Mouse (Mus musculus) CH12.LX (cell line): Measurements from ENCODE around the gene Ston2. TPM values are rescaled to one million over a fixed set of nuclear protein-coding genes. Genes with fewer than 3 reads are reported as not detected.

ENCODE experiments used
- DNase-seq: peaks from one replicate; pipeline ENCODE4 v3.0.0-alpha.2; 2013; ENCODE audit errors: extremely low read depth
- H3K27ac ChIP-seq: 2 replicates; pipeline ENCODE4 v1.5.1; 2012; ENCODE audit warnings: low read depth, mild to moderate bottlenecking, control low read depth, moderate library complexity; ENCODE audit not compliant: insufficient read depth
- H3K27me3 ChIP-seq: replicated peaks from 2 replicates; pipeline ENCODE3; 2012; ENCODE audit warnings: inconsistent platforms
- H3K36me3 ChIP-seq, 2 experiments: replicated peaks in 1 of 2; 2 replicates each; pipeline versions ENCODE3 to v1.6.1; 2012; ENCODE audit warnings: inconsistent platforms in 1 of 2, low read length in 1 of 2, mild to moderate bottlenecking in 1 of 2, mixed read lengths in 1 of 2, moderate library complexity in 1 of 2; ENCODE audit not compliant: control insufficient read depth in 1 of 2, insufficient read depth in 1 of 2
- H3K4me1 ChIP-seq, 2 experiments: 2 replicates each; pipeline ENCODE4 v1.6.1; 2012; ENCODE audit warnings: inconsistent platforms in 1 of 2, moderate library complexity in 1 of 2; ENCODE audit not compliant: insufficient read depth in 2 of 2, control insufficient read depth in 1 of 2
- H3K4me2 ChIP-seq: 2 replicates; pipeline ENCODE4 v1.6.1; 2012; ENCODE audit warnings: low read depth, mild to moderate bottlenecking, control low read depth; ENCODE audit not compliant: poor library complexity, insufficient read depth, severe bottlenecking
- H3K4me3 ChIP-seq, 3 experiments: fragments of 150-350 bp in 1 of 3; sonication (generic) in 1 of 3; replicated peaks in 1 of 3; 2 replicates each; pipeline versions ENCODE3 to v1.5.1; 2011 to 2012; ENCODE audit warnings: low read depth in 2 of 3, low read length in 2 of 3, mild to moderate bottlenecking in 2 of 3, moderate library complexity in 2 of 3, control low read depth in 1 of 3, improper control_type of control experiment in 1 of 3, inconsistent platforms in 1 of 3, mixed read lengths in 1 of 3; ENCODE audit not compliant: poor library complexity in 1 of 3
- H3K79me2 ChIP-seq: replicated peaks from 2 replicates; pipeline ENCODE4 v1.6.1; 2012; ENCODE audit warnings: mild to moderate bottlenecking, moderate library complexity; ENCODE audit not compliant: control insufficient read depth, poor library complexity, insufficient read depth, severe bottlenecking; ENCODE audit errors: extremely low read depth
- H3K9ac ChIP-seq: 2 replicates; pipeline ENCODE4 v1.6.1; 2012; ENCODE audit warnings: low read depth, mild to moderate bottlenecking, control low read depth, moderate library complexity; ENCODE audit not compliant: insufficient read depth
- H3K9me3 ChIP-seq: replicated peaks from 2 replicates; pipeline ENCODE3; 2012; ENCODE audit warnings: low read length, inconsistent platforms, mixed read lengths
- CHD1 ChIP-seq: IDR thresholded peaks from 2 replicates; pipeline ENCODE4 v1.6.1; 2012; ENCODE audit warnings: low read depth, low read length, improper control_type of control experiment, inconsistent platforms
- CHD2 ChIP-seq: IDR thresholded peaks from 2 replicates; pipeline ENCODE4 v1.6.1; 2011; ENCODE audit warnings: low read length, improper control_type of control experiment
- E2F4 ChIP-seq: IDR thresholded peaks from 2 replicates; pipeline ENCODE4 v1.6.1; 2011; ENCODE audit warnings: low read depth, low read length, improper control_type of control experiment; ENCODE audit not compliant: insufficient replicate concordance
- ELF1 ChIP-seq: IDR thresholded peaks from 2 replicates; pipeline ENCODE4 v1.6.1; 2014; ENCODE audit warnings: low read depth, mild to moderate bottlenecking, inconsistent platforms, low read length, improper control_type of control experiment
- EP300 ChIP-seq: IDR thresholded peaks from 2 replicates; pipeline ENCODE4 v1.6.1; 2011; ENCODE audit warnings: low read length, improper control_type of control experiment
- ETS1 ChIP-seq: conservative IDR thresholded peaks from 2 replicates; pipeline ENCODE4 v1.6.1; 2012; ENCODE audit warnings: low read depth, mild to moderate bottlenecking, inconsistent platforms, low read length, improper control_type of control experiment, moderate library complexity
- GABPA ChIP-seq: IDR thresholded peaks from 2 replicates; pipeline ENCODE4 v1.6.1; 2012; ENCODE audit warnings: low read depth, low read length, improper control_type of control experiment, inconsistent platforms; ENCODE audit not compliant: insufficient replicate concordance
- HCFC1 ChIP-seq: IDR thresholded peaks from 2 replicates; pipeline ENCODE4 v1.6.1; 2012; ENCODE audit warnings: low read depth, mild to moderate bottlenecking, inconsistent platforms, low read length, improper control_type of control experiment
- JUND ChIP-seq: conservative IDR thresholded peaks from 2 replicates; pipeline ENCODE4 v1.6.1; 2011; ENCODE audit warnings: low read depth, low read length, improper control_type of control experiment
- KAT2A ChIP-seq: IDR thresholded peaks from 2 replicates; pipeline ENCODE4 v1.6.1; 2012; ENCODE audit warnings: low read length, improper control_type of control experiment, inconsistent platforms; ENCODE audit not compliant: insufficient replicate concordance
- MAFK ChIP-seq: IDR thresholded peaks from 2 replicates; pipeline ENCODE4 v1.6.1; 2011; ENCODE audit warnings: low read length, improper control_type of control experiment; ENCODE audit not compliant: insufficient replicate concordance
- MAX ChIP-seq: IDR thresholded peaks from 2 replicates; pipeline ENCODE4 v1.6.1; 2011; ENCODE audit warnings: low read length, improper control_type of control experiment
- MYC ChIP-seq: IDR thresholded peaks from 2 replicates; pipeline ENCODE4 v1.6.1; 2011; ENCODE audit warnings: low read depth, mild to moderate bottlenecking, improper control_type of control experiment, low read length
- NELFE ChIP-seq: IDR thresholded peaks from 2 replicates; pipeline ENCODE4 v1.6.1; 2011; ENCODE audit warnings: low read depth, low read length, improper control_type of control experiment
- PAX5 ChIP-seq: IDR thresholded peaks from 2 replicates; pipeline ENCODE4 v1.6.1; 2012; ENCODE audit warnings: low read length, inconsistent platforms, mixed read lengths
- POLR2AphosphoS2 ChIP-seq: IDR thresholded peaks from 2 replicates; pipeline ENCODE4 v1.6.1; 2011; ENCODE audit warnings: low read depth, low read length, improper control_type of control experiment
- RAD21 ChIP-seq: IDR thresholded peaks from 2 replicates; pipeline ENCODE4 v1.6.1; 2011; ENCODE audit warnings: low read depth, mild to moderate bottlenecking, low read length, improper control_type of control experiment, moderate library complexity
- TBP ChIP-seq: conservative IDR thresholded peaks from 2 replicates; pipeline ENCODE4 v1.6.1; 2011; ENCODE audit warnings: low read depth, low read length, improper control_type of control experiment
- UBTF ChIP-seq: IDR thresholded peaks from 2 replicates; pipeline ENCODE4 v1.6.1; 2012; ENCODE audit warnings: low read depth, mild to moderate bottlenecking, inconsistent platforms, low read length, improper control_type of control experiment, moderate library complexity
- ZKSCAN1 ChIP-seq: IDR thresholded peaks from 2 replicates; pipeline ENCODE4 v1.6.1; 2012; ENCODE audit warnings: low read depth, inconsistent platforms, low read length, improper control_type of control experiment, borderline replicate concordance
- ZNF384 ChIP-seq: IDR thresholded peaks from 2 replicates; pipeline ENCODE4 v1.6.1; 2012; ENCODE audit warnings: low read depth, low read length, improper control_type of control experiment, inconsistent platforms
- dilution Hi-C: fragments of 300-500 bp; cut with MboI; formaldehyde crosslinking; loops from 2 replicates; pipeline ENCODE4 v1.14.3; 2020; ENCODE audit warnings: low sequenced_read_pairs; ENCODE audit not compliant: extremely low pct_unique_long_range_greater_than_20kb, extremely low pct_ligation_motif_present
- in situ Hi-C: fragments of 300-500 bp; cut with MboI; formaldehyde crosslinking; loops from 3 replicates; pipeline ENCODE4 v1.14.3; 2019; ENCODE audit warnings: low sequenced_read_pairs, low pct_ligation_motif_present, low pct_unique_long_range_greater_than_20kb, mixed read lengths
- polyA plus RNA-seq: library from polyadenylated mRNA; unstranded; fragments of >175 nt; gene quantifications from 2 replicates; pipeline ENCODE4 v1.2.1, GENCODE M21; 2012; ENCODE audit warnings: low read depth; ENCODE audit not compliant: insufficient read length
- total RNA-seq, 2 experiments: library from RNA; depleted of rRNA; stranded (reverse); fragments of 300-350 nt in 1 of 2; fragments of >200 nt in 1 of 2; gene quantifications; 2 replicates each; pipeline ENCODE4 v1.2.3; 2012 to 2014

Ston2 gene
- total and polyA plus RNA-seq, 3 experiments: 0.21 to 0.34 TPM; not detected in 1

GRCm38 (mm10) chr12:91715686-91716085 lies 72.5 kb downstream of the Ston2 start:
- in situ Hi-C loops (no loop called here), dilution Hi-C loops (no loop called here)
- H3K4me2 ChIP-seq: no peak overlapping the region
- no peak overlapping the region for H3K9ac ChIP-seq
- no peak for DNase-seq
- H3K36me3 ChIP-seq: no peaks in the 10 kb centered on the region
- TF ChIP-seq TBP: no peak
- TF ChIP-seq CHD1: no peak
- no peak for TF ChIP-seq ETS1
- TF ChIP-seq KAT2A: no peak
- no peak for TF ChIP-seq CHD2
- no peak for TF ChIP-seq ELF1
- no peak for TF ChIP-seq MAFK
- no peak for TF ChIP-seq POLR2AphosphoS2
- TF ChIP-seq ZNF384: no peak
- no peak for TF ChIP-seq EP300
- no peak for TF ChIP-seq NELFE
- no peak for TF ChIP-seq JUND
- no peak for TF ChIP-seq PAX5
- TF ChIP-seq E2F4: no peak
- TF ChIP-seq GABPA: no peak
- no peak overlapping the region for H3K4me3 ChIP-seq
- H3K27ac ChIP-seq: no peak overlapping the region
- no peaks in the 10 kb centered on the region for H3K79me2 ChIP-seq
- H3K27me3 ChIP-seq: no peaks in the 10 kb centered on the region
- H3K9me3 ChIP-seq: no peaks in the 10 kb centered on the region
- H3K4me1 ChIP-seq: peaks cover 5 to 27% of the 10 kb centered on the region in 2 experiments

GRCm38 (mm10) chr12:91713358-91713757 lies 74.8 kb downstream of the Ston2 start:
- no peak overlapping the region for H3K9ac ChIP-seq
- H3K9me3 ChIP-seq: no peaks in the 10 kb centered on the region
- no peaks in the 10 kb centered on the region for H3K79me2 ChIP-seq
- no peaks in the 10 kb centered on the region for H3K27me3 ChIP-seq
- H3K4me1 ChIP-seq: peaks cover 2 to 18% of the 10 kb centered on the region in 2 experiments; a peak in 2 of 4 replicates
- no peak for DNase-seq
- H3K36me3 ChIP-seq: no peaks in the 10 kb centered on the region
- no peak for TF ChIP-seq ELF1
- no peak for TF ChIP-seq MYC
- TF ChIP-seq TBP: no peak
- no peak for TF ChIP-seq HCFC1
- TF ChIP-seq UBTF: no peak
- no peak for TF ChIP-seq MAX
- no peak for TF ChIP-seq RAD21
- no peak for TF ChIP-seq ZKSCAN1
- H3K27ac ChIP-seq: no peak overlapping the region
- in situ Hi-C loops (no loop called here), dilution Hi-C loops (no loop called here)
- no peak overlapping the region for H3K4me2 ChIP-seq
- H3K4me3 ChIP-seq: no peak overlapping the region
